Mouse (Mus musculus) liver, adult 2 months (tissue): Measurements from ENCODE around the gene Mus81.
"Not testable (repeated sequence)": the region's sequence is repeated elsewhere in the genome, so short reads cannot be mapped to it uniquely, and the experiment has no call there.

Experiments
- CTCF ChIP-seq: fragments of 200-500 bp; IDR thresholded peaks from 2 replicates; pipeline ENCODE4 v1.5.1; 2011; ENCODE audit warnings: low read depth, low read length, control low read depth
- POLR2A ChIP-seq: fragments of 200-500 bp; IDR thresholded peaks from 2 replicates; pipeline ENCODE4 v1.6.1; 2011; ENCODE audit warnings: low read length, control low read depth; ENCODE audit not compliant: insufficient read depth; ENCODE audit errors: extremely low read depth

DNA sequence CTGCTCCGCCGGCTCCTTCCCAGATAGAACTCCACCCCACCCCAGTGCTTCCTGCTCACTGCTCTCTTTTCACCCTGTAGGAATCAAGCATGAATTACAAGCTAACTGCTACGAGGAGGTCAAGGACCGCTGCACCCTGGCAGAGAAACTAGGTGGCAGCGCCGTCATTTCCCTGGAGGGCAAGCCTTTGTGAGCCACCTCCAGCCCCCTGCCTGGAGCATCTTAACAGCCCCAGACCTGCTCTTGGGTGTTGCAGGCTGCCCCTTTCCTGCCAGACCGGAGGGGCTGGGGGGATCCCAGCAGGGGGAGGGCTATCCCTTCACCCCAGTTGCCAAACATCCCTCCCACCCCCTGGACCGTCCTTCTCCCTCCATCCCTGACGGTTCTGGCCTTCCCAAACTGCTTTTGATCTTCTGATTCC, 5.1 kb upstream of the Mus81 start:
- not testable (repeated sequence) for TF ChIP-seq POLR2A, CTCF
